Mouse (Mus musculus) megakaryocyte, embryonic 14.5 days (primary cell): Measurements from ENCODE around the gene Hdac4.

Source experiments
- FLI1 ChIP-seq: IDR thresholded peaks from 2 replicates; pipeline ENCODE4 v1.6.1; 2012; ENCODE audit warnings: low read length, inconsistent platforms, mixed read lengths
- GATA1 ChIP-seq: IDR thresholded peaks from 3 replicates; pipeline ENCODE4 v1.6.1; 2012; ENCODE audit warnings: mixed read lengths, low read length, inconsistent platforms, borderline replicate concordance

- TF ChIP-seq GATA1 (no peak), FLI1 (no peak)
Observed at GRCm38 (mm10) chr1:92113243-92114009, 82.1 kb downstream of the Hdac4 start.
